In genomic region chr12:117042706-117043105, GRCm38 (mm10) we compare ENCODE assay signal across 22 mouse cellular contexts.
A peak's percentile ranks its signal among the peaks of the same experiment; 100 is the strongest.
DNase-seq lines count a peak whose midpoint lies in the region; ATAC-seq and TF ChIP-seq lines count a peak whose summit lies in the region.
"Had no signal": no experiment of that assay in that cellular context is flagged by ENCODE, and none has a peak within 500 bp of the region (broad histone marks: within the 10 kb centered on the region; RNA-seq: fewer than 3 reads in every experiment).

No protein-coding gene starts in this region.

- H3K27ac ChIP-seq in liver, embryonic 11.5 days (ENCODE audit: low read depth, low read length): no peak overlapping the region
- H3K27ac ChIP-seq in liver, postnatal 0 days (ENCODE audit: low read depth): no peak overlapping the region
- no peak overlapping the region for H3K27ac ChIP-seq in lung, embryonic 16.5 days (ENCODE audit: low read length)
- H3K27ac ChIP-seq: forebrain, embryonic 10.5 days; forebrain, embryonic 13.5 days; hindbrain, embryonic 12.5 days; hindbrain, embryonic 15.5 days had no signal

- 72% methylated on average over 7 of the region's 7 CpGs for WGBS in liver, embryonic 11.5 days
- 66% methylated on average over 7 of the region's 7 CpGs for WGBS in liver, postnatal 0 days (ENCODE audit: insufficient replicate concordance)
- 47% methylated on average over 7 of the region's 7 CpGs for WGBS in lung, embryonic 16.5 days

- no peak overlapping the region for H3K4me3 ChIP-seq in liver, embryonic 11.5 days (ENCODE audit: low read depth, low read length)
- no peak overlapping the region for H3K4me3 ChIP-seq in liver, postnatal 0 days (ENCODE audit: low read depth, low read length)
- no peak overlapping the region for H3K4me3 ChIP-seq in lung, embryonic 16.5 days (ENCODE audit: low read length)
- H3K4me3 ChIP-seq: forebrain, embryonic 10.5 days; forebrain, embryonic 13.5 days; hindbrain, embryonic 12.5 days; hindbrain, embryonic 15.5 days had no signal

- no peaks in the 10 kb centered on the region for H3K27me3 ChIP-seq in liver, embryonic 11.5 days (replicated peaks; ENCODE audit: control insufficient read depth, insufficient read depth, low read length)
- no peaks in the 10 kb centered on the region for H3K27me3 ChIP-seq in liver, postnatal 0 days (ENCODE audit: insufficient read depth, low read length)
- H3K27me3 ChIP-seq in lung, embryonic 16.5 days (ENCODE audit: control insufficient read depth, insufficient read depth, low read depth, low read length): no peaks in the 10 kb centered on the region
- H3K27me3 ChIP-seq: hindbrain, embryonic 12.5 days; hindbrain, embryonic 15.5 days had no signal

- no peaks in the 10 kb centered on the region for H3K4me1 ChIP-seq in liver, embryonic 11.5 days (replicated peaks; ENCODE audit: control insufficient read depth, insufficient read depth, low read length)
- no peaks in the 10 kb centered on the region for H3K4me1 ChIP-seq in liver, postnatal 0 days (ENCODE audit: insufficient read depth)
- peaks cover 3% of the 10 kb centered on the region; the same call in 1 of the 2 replicates for H3K4me1 ChIP-seq in lung, embryonic 16.5 days (replicated peaks; ENCODE audit: control insufficient read depth, insufficient read depth, low read length)

- H3K36me3 ChIP-seq in liver, embryonic 11.5 days (ENCODE audit: control insufficient read depth, insufficient read depth, low read length): no peaks in the 10 kb centered on the region
- no peaks in the 10 kb centered on the region for H3K36me3 ChIP-seq in liver, postnatal 0 days (replicated peaks; ENCODE audit: insufficient read depth, low read length)
- H3K36me3 ChIP-seq in lung, embryonic 16.5 days (ENCODE audit: control insufficient read depth, insufficient read depth, low read length): no peaks in the 10 kb centered on the region
- H3K36me3 ChIP-seq: forebrain, embryonic 10.5 days; G1E; hindbrain, embryonic 12.5 days; hindbrain, embryonic 15.5 days had no signal

- H3K9me3 ChIP-seq in liver, embryonic 11.5 days (ENCODE audit: control insufficient read depth, low read length): no peaks in the 10 kb centered on the region
- H3K9me3 ChIP-seq in liver, postnatal 0 days (ENCODE audit: low read length): no peaks in the 10 kb centered on the region
- H3K9me3 ChIP-seq in lung, embryonic 16.5 days (ENCODE audit: control insufficient read depth, low read length): peaks cover 4% of the 10 kb centered on the region
- H3K9me3 ChIP-seq: hindbrain, embryonic 12.5 days had no signal

- no peak overlapping the region for H3K4me2 ChIP-seq in liver, embryonic 11.5 days
- H3K4me2 ChIP-seq in liver, postnatal 0 days (ENCODE audit: low read depth, low read length): no peak overlapping the region
- no peak overlapping the region for H3K4me2 ChIP-seq in lung, embryonic 16.5 days (ENCODE audit: low read depth, low read length)
- H3K4me2 ChIP-seq: forebrain, embryonic 13.5 days; heart, embryonic 11.5 days; hindbrain, embryonic 12.5 days; hindbrain, embryonic 15.5 days had no signal

- 0 out of 2 replicates have a peak, but pooled peaks have one; percentile 23 for ATAC-seq in liver, embryonic 11.5 days (replicated peaks; ENCODE audit: low FRiP score)
- no peak for ATAC-seq in liver, postnatal 0 days
- ATAC-seq in lung, embryonic 16.5 days (ENCODE audit: low read depth): peak; percentile 93
- ATAC-seq in cerebellum, adult (ENCODE audit: insufficient number of reproducible peaks, low FRiP score, low TSS enrichment): no peak
- ATAC-seq: forebrain, embryonic 13.5 days; forebrain, embryonic 16.5 days had no signal

- no peak for TF ChIP-seq CTCF in liver, postnatal 0 days (IDR thresholded peaks at IDR 0.05; ENCODE audit: low read depth)

- TF ChIP-seq EP300 in liver, postnatal 0 days (IDR thresholded peaks at IDR 0.05; ENCODE audit: low read depth): no peak

- no peak overlapping the region for H3K9ac ChIP-seq in liver, embryonic 11.5 days (ENCODE audit: low read depth, low read length)
- no peak overlapping the region for H3K9ac ChIP-seq in liver, postnatal 0 days (replicated peaks)
- H3K9ac ChIP-seq in lung, embryonic 16.5 days (ENCODE audit: low read length): no peak overlapping the region
- H3K9ac ChIP-seq: forebrain, embryonic 13.5 days; hindbrain, embryonic 12.5 days; hindbrain, embryonic 15.5 days had no signal

- no peak for DNase-seq in liver, embryonic 11.5 days (ENCODE audit: low spot score)
- DNase-seq in liver, postnatal 0 days: no peak
- peak; percentile 25 for DNase-seq in lung, postnatal 14 days
- DNase-seq in lung, postnatal 4 days: peak; percentile 16 to 67
- DNase-seq in retina, embryonic 14.5 days (ENCODE audit: low spot score): no peak
- DNase-seq: adrenal gland, adult 2 months; adrenal gland, postnatal 14 days; B cell, adult 2 months; cerebellum, adult 11-12 months; cerebellum, adult 9-10 months; cerebellum, postnatal 14 days; gastrocnemius, postnatal 10 days; heart, adult 11 months had no signal

Comparison
In these comparisons a context has a peak if more than half of its experiments do, and no peak if none do; other contexts are left out.
1. ATAC-seq: peak in liver, embryonic 11.5 days (single experiment) and lung, embryonic 16.5 days (single experiment); none in liver, postnatal 0 days (single experiment) and cerebellum, adult (single experiment).
2. DNase-seq: peak in lung, postnatal 14 days (single experiment) and lung, postnatal 4 days (2 of 2); none in liver, embryonic 11.5 days (single experiment), liver, postnatal 0 days (single experiment) and retina, embryonic 14.5 days (single experiment).